Mouse (Mus musculus) hindbrain, embryonic 11.5 days (tissue): ENCODE measurements at regions not wholly inside any gene's neighbourhood (a gene's known extent, or its start where the extent isn't known, plus 50 kb on each side); places are given as distances from the start of the nearest gene placed in this dataset.

Experiments
- ATAC-seq: fragments of 200-750 bp; cut with Nextera tagmentation; 2 replicates; pipeline ENCODE4 v1.8.0; 2017; ENCODE audit warnings: mild to moderate bottlenecking, moderate TSS enrichment, moderate library complexity; ENCODE audit not compliant: low FRiP score
- DNase-seq: peaks from one replicate; pipeline ENCODE4 v3.0.0-alpha.2; 2015; ENCODE audit warnings: low spot score
- H3K27ac ChIP-seq: fragments of 300-500 bp; sonication (generic); 2 replicates; pipeline ENCODE4 v1.5.1; 2014; ENCODE audit warnings: mild to moderate bottlenecking, low read depth, low read length
- H3K27me3 ChIP-seq: fragments of 300-500 bp; sonication (generic); 2 replicates; pipeline ENCODE4 v1.6.1; 2014; ENCODE audit warnings: mild to moderate bottlenecking, low read length, moderate library complexity, mixed read lengths; ENCODE audit not compliant: control insufficient read depth, insufficient read depth
- H3K36me3 ChIP-seq: fragments of 300-500 bp; sonication (generic); 2 replicates; pipeline ENCODE4 v1.6.1; 2014; ENCODE audit warnings: mild to moderate bottlenecking, low read length, moderate library complexity, mixed read lengths; ENCODE audit not compliant: control insufficient read depth, insufficient read depth
- H3K4me1 ChIP-seq: fragments of 300-500 bp; sonication (generic); replicated peaks from 2 replicates; pipeline ENCODE4 v1.6.1; 2014; ENCODE audit warnings: low read length, mixed read lengths; ENCODE audit not compliant: control insufficient read depth, insufficient read depth
- H3K4me2 ChIP-seq: fragments of 300-500 bp; sonication (generic); replicated peaks from 2 replicates; pipeline ENCODE4 v1.6.1; 2014; ENCODE audit warnings: mild to moderate bottlenecking, low read depth, low read length
- H3K4me3 ChIP-seq: fragments of 300-500 bp; sonication (generic); 2 replicates; pipeline ENCODE4 v1.5.1; 2014; ENCODE audit warnings: low read depth, low read length
- H3K9ac ChIP-seq: fragments of 300-500 bp; sonication (generic); 2 replicates; pipeline ENCODE4 v1.6.1; 2014; ENCODE audit warnings: low read depth, low read length
- H3K9me3 ChIP-seq: fragments of 300-500 bp; sonication (generic); 2 replicates; pipeline ENCODE4 v1.6.1; 2016; ENCODE audit warnings: low read length; ENCODE audit not compliant: control insufficient read depth
- WGBS: fragments of 180-500 bp; shearing (Covaris S2); extraction: QIAGEN DNeasy Blood & Tissue Kit; methylation state at CpG from one replicate; pipeline ENCODE4 v1.1.7; 2014; 5-methylcytosine and 5-hydroxymethylcytosine counted together

DNA sequence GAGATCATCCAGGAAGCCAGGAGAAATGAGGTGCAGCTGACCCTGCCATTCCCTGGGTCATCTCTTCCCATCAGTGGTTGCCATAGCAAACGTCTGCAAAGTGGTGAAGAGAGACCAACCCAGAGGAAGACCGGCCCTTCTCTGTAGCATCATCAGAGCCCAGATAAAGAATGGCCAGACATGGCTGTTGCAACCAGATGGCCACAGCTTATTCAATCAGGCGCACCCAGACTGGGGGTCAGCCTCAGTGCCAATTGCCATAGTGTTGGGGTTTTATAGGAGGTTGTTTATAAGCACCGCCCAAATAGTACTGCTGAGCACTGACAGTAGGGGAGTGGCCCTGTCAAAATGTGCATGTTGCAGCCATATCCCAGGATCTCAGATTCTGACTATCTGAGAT is 262.3 kb downstream of the Rps15a start:
- no peaks in the 10 kb centered on the region for H3K27me3 ChIP-seq
- no peak overlapping the region for H3K4me2 ChIP-seq
- no peaks in the 10 kb centered on the region for H3K4me1 ChIP-seq
- no peak; the same call in 1 of the 2 replicates for ATAC-seq
- WGBS, result 78% methylated on average over 4 of the region's 4 CpGs
- H3K36me3 ChIP-seq, result no peaks in the 10 kb centered on the region
- no peak overlapping the region for H3K27ac ChIP-seq
- no peak overlapping the region for H3K4me3 ChIP-seq
- no peaks in the 10 kb centered on the region for H3K9me3 ChIP-seq
- no peak overlapping the region for H3K9ac ChIP-seq
- DNase-seq, result no peak

DNA sequence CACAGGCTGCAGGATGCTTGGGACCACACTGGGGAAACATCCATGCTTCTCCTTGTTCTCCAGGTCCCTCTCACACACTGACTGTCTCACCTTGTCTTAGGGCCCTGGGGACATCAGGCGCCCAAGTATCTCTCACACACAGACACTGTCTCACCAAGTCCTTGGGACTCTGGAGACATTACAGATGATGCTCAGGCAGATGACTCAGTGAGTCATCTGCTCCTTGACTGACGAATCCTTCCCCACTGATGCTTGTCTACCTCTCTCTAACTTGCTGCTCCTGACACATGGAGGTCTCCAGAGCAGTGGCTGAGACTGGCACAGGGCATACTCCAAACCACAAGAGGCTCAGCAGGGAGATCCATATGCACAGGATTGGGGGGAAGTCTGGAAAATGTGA is 263.1 kb downstream of the Rps15a start:
- 81% methylated on average over 2 of the region's 2 CpGs for WGBS
- Histone ChIP-seq H3K9ac (no peak overlapping the region), H3K4me1 (no peaks in the 10 kb centered on the region), H3K9me3 (no peaks in the 10 kb centered on the region), H3K27me3 (no peaks in the 10 kb centered on the region), H3K27ac (no peak overlapping the region), H3K4me2 (no peak overlapping the region), H3K36me3 (no peaks in the 10 kb centered on the region), H3K4me3 (no peak overlapping the region)
- DNase-seq (no peak), ATAC-seq (no peak)

DNA sequence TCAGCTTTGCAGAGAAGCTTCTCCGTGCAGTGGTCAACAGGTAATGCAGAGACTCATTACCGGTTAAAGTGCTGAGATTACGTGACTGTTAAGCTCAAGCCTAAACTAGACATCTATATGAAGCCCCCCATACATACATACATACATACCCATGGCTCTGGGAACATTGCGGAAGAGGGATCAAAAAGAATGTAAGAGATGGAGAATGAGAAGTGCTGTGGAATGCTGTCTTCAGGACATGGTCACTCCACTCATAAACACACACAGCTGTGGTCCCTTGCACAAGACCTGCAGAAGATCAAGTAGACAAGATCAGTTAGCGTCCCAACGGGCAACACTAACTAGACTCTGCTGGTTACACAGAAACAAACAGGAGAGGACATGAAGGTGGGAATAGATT is 265.2 kb downstream of the Rps15a start:
- DNase-seq (no peak), ATAC-seq (no peak)
- Histone ChIP-seq H3K4me3 (no peak overlapping the region), H3K9ac (no peak overlapping the region), H3K9me3 (no peaks in the 10 kb centered on the region), H3K4me2 (no peak overlapping the region), H3K27ac (no peak overlapping the region), H3K36me3 (no peaks in the 10 kb centered on the region), H3K4me1 (no peaks in the 10 kb centered on the region), H3K27me3 (no peaks in the 10 kb centered on the region)
- WGBS, result 96% methylated on average over 6 of the region's 6 CpGs

DNA sequence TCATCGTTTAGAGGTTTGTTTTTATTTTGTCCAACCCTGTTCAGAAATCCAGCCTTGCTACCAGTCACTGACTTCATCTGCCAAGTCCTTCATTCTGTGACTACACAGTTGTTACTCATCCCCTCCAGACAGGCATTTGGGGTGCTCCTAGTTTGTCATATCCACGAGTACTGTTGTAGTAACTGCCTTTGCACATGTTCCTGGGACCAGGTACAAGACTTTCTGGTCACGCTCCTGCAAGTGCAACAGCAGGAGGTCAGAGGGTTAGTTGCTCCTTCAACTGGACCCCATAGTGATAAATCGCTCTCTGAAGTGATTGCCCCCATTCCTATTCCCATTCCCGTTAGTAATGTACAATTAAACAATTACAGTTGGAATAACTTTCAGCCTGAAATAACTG is 269.9 kb downstream of the Rps15a start:
- DNase-seq (no peak), ATAC-seq (no peak)
- no peaks in the 10 kb centered on the region for H3K27me3 ChIP-seq
- WGBS, result 87% methylated on average over 5 of the region's 5 CpGs
- H3K36me3 ChIP-seq, result no peaks in the 10 kb centered on the region
- H3K9ac ChIP-seq, result no peak overlapping the region
- H3K4me2 ChIP-seq, result no peak overlapping the region
- no peak overlapping the region for H3K4me3 ChIP-seq
- no peak overlapping the region for H3K27ac ChIP-seq
- no peaks in the 10 kb centered on the region for H3K4me1 ChIP-seq
- H3K9me3 ChIP-seq, result no peaks in the 10 kb centered on the region

DNA sequence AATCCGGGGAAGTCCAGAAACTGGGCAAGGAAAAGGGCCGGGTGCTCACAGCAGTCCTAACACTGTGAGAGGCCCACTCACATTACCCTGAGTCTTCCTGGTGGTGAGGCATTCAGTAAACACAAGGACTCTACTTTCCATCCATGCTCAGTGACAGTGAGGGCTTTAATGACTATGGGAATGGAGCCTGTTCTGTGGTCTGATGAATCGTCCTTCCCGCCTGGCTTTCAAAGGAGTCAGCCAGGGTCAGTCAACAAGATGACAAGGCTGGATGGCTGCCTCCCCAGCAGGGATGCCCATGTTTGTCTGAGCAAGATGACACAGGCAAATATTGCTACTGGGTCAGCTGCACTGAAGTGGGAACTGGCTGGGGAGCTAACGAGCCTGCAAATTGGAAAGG is 273.2 kb downstream of the Rps15a start:
- H3K4me3 ChIP-seq, result no peak overlapping the region
- WGBS, result 46% methylated on average over 5 of the region's 5 CpGs
- no peak overlapping the region for H3K4me2 ChIP-seq
- H3K27me3 ChIP-seq, result no peaks in the 10 kb centered on the region
- DNase-seq, result no peak
- no peaks in the 10 kb centered on the region for H3K9me3 ChIP-seq
- H3K36me3 ChIP-seq, result no peaks in the 10 kb centered on the region
- 0 out of 2 replicates have a peak, but pooled peaks have one; percentile 25 for ATAC-seq
- no peak overlapping the region for H3K9ac ChIP-seq
- no peaks in the 10 kb centered on the region for H3K4me1 ChIP-seq
- H3K27ac ChIP-seq, result no peak overlapping the region

DNA sequence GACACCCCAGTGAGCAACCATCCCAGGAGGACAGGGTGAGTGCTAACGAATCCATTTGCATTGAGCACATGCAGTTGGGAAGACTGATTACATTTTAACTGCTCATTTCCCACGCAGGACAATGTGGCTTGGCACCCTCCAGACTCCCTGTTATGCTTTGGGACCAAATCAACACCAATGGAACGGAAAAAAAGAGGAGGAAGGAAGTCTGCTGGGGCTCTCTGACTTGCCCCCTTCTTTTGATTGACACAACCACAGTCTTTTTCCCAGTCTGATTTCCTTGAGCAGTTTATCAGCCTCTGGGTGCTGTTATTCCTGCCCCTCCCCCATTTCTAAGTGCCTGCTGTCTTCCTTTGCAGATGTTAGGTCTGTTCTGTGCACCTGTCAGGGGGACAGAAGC is 321.0 kb downstream of the Rps15a start:
- ATAC-seq (no peak), DNase-seq (no peak)
- H3K9me3 ChIP-seq, result no peaks in the 10 kb centered on the region
- no peaks in the 10 kb centered on the region for H3K36me3 ChIP-seq
- no peak overlapping the region for H3K4me2 ChIP-seq
- no peak overlapping the region for H3K4me3 ChIP-seq
- H3K4me1 ChIP-seq, result no peaks in the 10 kb centered on the region
- no peaks in the 10 kb centered on the region for H3K27me3 ChIP-seq
- WGBS, result 37% methylated on average over 3 of the region's 3 CpGs
- no peak overlapping the region for H3K9ac ChIP-seq
- H3K27ac ChIP-seq, result no peak overlapping the region

DNA sequence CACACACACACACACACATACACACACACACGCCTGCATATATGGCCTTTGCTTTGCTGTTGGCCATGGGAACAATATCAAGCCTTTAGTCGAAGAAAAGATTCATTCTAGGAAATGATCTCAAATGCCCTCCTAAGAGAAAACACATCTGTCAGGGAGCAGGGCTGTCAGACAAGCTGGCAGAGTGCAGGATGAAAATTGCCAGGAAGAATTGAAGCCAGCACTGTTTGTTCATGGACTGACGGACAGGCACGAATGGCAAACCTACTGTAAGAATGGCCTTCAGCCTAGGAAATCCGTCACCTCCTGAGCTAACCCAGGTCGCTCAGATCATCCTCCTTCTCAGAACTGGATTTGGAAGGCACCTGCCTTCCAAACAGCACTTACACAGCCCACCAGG is 322.0 kb downstream of the Rps15a start:
- Histone ChIP-seq H3K27ac (no peak overlapping the region), H3K9ac (no peak overlapping the region), H3K4me3 (no peak overlapping the region), H3K9me3 (no peaks in the 10 kb centered on the region), H3K36me3 (no peaks in the 10 kb centered on the region), H3K27me3 (no peaks in the 10 kb centered on the region), H3K4me2 (no peak overlapping the region), H3K4me1 (no peaks in the 10 kb centered on the region)
- ATAC-seq (no peak), DNase-seq (no peak)
- WGBS, result 86% methylated on average over 6 of the region's 6 CpGs

DNA sequence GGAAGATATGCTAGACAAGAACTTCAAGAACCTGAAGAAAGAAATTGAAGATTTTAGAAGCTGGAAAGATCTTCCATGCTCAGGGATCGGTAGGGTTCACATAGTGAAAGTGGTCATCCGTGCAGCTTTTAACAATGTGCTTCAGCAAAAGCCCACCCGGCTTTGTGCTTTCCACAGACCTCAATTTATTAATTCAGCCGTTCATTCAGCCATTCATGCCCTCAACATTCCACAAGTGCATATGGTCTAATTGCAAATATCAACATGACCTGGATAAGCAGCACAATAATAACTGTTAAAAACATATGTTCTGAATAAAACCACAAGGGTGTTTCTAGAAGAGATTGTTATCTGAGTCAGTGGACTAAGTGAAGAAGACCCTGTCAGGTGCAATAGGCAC is 323.5 kb downstream of the Rps15a start:
- DNase-seq, result no peak
- Histone ChIP-seq H3K36me3 (no peaks in the 10 kb centered on the region), H3K27ac (no peak overlapping the region), H3K4me3 (no peak overlapping the region), H3K4me2 (no peak overlapping the region), H3K27me3 (no peaks in the 10 kb centered on the region), H3K4me1 (no peaks in the 10 kb centered on the region), H3K9me3 (no peaks in the 10 kb centered on the region), H3K9ac (no peak overlapping the region)
- ATAC-seq, result no peak
- WGBS, result 70% methylated on average over 4 of the region's 4 CpGs

DNA sequence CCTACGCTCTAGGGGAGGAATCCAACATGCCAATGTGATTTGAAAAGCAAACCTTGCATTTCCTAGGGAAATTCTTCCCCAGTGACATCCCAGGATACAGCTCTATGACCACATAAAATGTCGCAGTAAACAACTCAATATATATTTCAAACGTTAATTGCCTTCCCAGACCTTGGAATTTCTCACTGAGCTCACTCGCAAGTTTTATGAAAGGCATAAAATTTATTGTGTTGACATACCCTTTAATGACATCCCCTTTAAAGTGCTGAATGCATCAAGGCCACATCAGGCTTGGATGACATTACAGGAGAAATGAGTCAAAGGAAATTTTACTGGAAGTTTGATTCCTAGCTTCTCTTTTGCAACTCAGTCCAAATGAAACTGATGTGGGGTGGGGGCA is 337.0 kb downstream of the Rps15a start:
- Histone ChIP-seq H3K9ac (no peak overlapping the region), H3K27ac (no peak overlapping the region), H3K4me3 (no peak overlapping the region), H3K4me1 (no peaks in the 10 kb centered on the region), H3K36me3 (no peaks in the 10 kb centered on the region), H3K9me3 (no peaks in the 10 kb centered on the region), H3K27me3 (no peaks in the 10 kb centered on the region), H3K4me2 (no peak overlapping the region)
- 85% methylated on average over 4 of the region's 4 CpGs for WGBS
- ATAC-seq (no peak), DNase-seq (no peak)
